Mouse (Mus musculus) kidney, adult 9 months (tissue): ENCODE results near the gene Klf7.

Experiments
- DNase-seq: peaks from one replicate; pipeline ENCODE4 v3.0.0; 2022

Gene Klf7

GRCm38 (mm10) chr1:64060699-64061454, 61.2 kb downstream of the Klf7 start:
- no peak for DNase-seq

GRCm38 (mm10) chr1:64060116-64060515, 62.0 kb downstream of the Klf7 start:
- DNase-seq, result peak; percentile 61

GRCm38 (mm10) chr1:64056541-64056940, 65.5 kb downstream of the Klf7 start:
- DNase-seq, result no peak

- no peak for DNase-seq
Observed at GRCm38 (mm10) chr1:64055978-64056377, 66.1 kb downstream of the Klf7 start.

- no peak for DNase-seq
Observed at GRCm38 (mm10) chr1:64055210-64055609, 66.9 kb downstream of the Klf7 start.

GRCm38 (mm10) chr1:64052069-64052750, 69.9 kb downstream of the Klf7 start:
- peak; percentile 47 for DNase-seq

- DNase-seq, result no peak
Observed at GRCm38 (mm10) chr1:64048567-64048966, 73.5 kb downstream of the Klf7 start.

- DNase-seq, result no peak
Observed at GRCm38 (mm10) chr1:64046802-64047156, 75.3 kb downstream of the Klf7 start.

GRCm38 (mm10) chr1:64046087-64046801, 75.8 kb downstream of the Klf7 start:
- DNase-seq, result no peak

- no peak for DNase-seq
Observed at GRCm38 (mm10) chr1:64044577-64044976, 77.5 kb downstream of the Klf7 start.

- peak; percentile 72 for DNase-seq
Observed at GRCm38 (mm10) chr1:64040831-64041383, 81.2 kb downstream of the Klf7 start.

GRCm38 (mm10) chr1:64040061-64040686, 81.9 kb downstream of the Klf7 start:
- DNase-seq, result no peak

- no peak for DNase-seq
Observed at GRCm38 (mm10) chr1:64038343-64038742, 83.7 kb downstream of the Klf7 start.

GRCm38 (mm10) chr1:64037800-64038199, 84.3 kb downstream of the Klf7 start:
- no peak for DNase-seq

- DNase-seq, result peak; percentile 20
Observed at GRCm38 (mm10) chr1:64036881-64037452, 85.1 kb downstream of the Klf7 start.

- DNase-seq, result no peak
Observed at GRCm38 (mm10) chr1:64035804-64036203, 86.3 kb downstream of the Klf7 start.

GRCm38 (mm10) chr1:64035087-64035791, 86.8 kb downstream of the Klf7 start:
- DNase-seq, result peak; percentile 53

GRCm38 (mm10) chr1:64032502-64033231, 89.4 kb downstream of the Klf7 start:
- DNase-seq, result no peak

- no peak for DNase-seq
Observed at GRCm38 (mm10) chr1:64021986-64022385, 100.1 kb downstream of the Klf7 start.

GRCm38 (mm10) chr1:64020672-64021635, 101.1 kb downstream of the Klf7 start:
- no peak for DNase-seq
